Mouse (Mus musculus): ENCODE measurements at regions not wholly inside any gene's neighbourhood (a gene's known extent, or its start where the extent isn't known, plus 50 kb on each side); places are given as distances from the start of the nearest gene placed in this dataset.
"Not testable (repeated sequence)": the region's sequence is repeated elsewhere in the genome, so short reads cannot be mapped to it uniquely, and the experiment has no call there.

- not testable (repeated sequence) for TF ChIP-seq MXI1 (IDR thresholded peaks at IDR 0.05; ENCODE audit: low read depth, low read length); E2F4 (IDR thresholded peaks at IDR 0.05; ENCODE audit: borderline replicate concordance, low read depth, low read length); RAD21 (IDR thresholded peaks at IDR 0.05; ENCODE audit: low read depth, low read length); MAFK (IDR thresholded peaks at IDR 0.05; ENCODE audit: borderline replicate concordance, low read depth, low read length); POLR2AphosphoS5 (IDR thresholded peaks at IDR 0.05; ENCODE audit: borderline replicate concordance, low read depth, low read length); CTCF (IDR thresholded peaks at IDR 0.05 in 2 of 3, conservative IDR thresholded peaks at IDR 0.05 in 1 of 3; ENCODE audit: control insufficient read depth in 1 of 3, insufficient read depth in 1 of 3, low read depth in 2 of 3, low read length in 3 of 3, poor library complexity in 1 of 3, severe bottlenecking in 1 of 3); POLR2A (IDR thresholded peaks at IDR 0.05; ENCODE audit: control insufficient read depth in 1 of 2, insufficient read depth in 1 of 2, low read depth in 1 of 2, low read length in 2 of 2, poor library complexity in 1 of 2); SMC3 (IDR thresholded peaks at IDR 0.05; ENCODE audit: low read depth, low read length)
Observed at GRCm38 (mm10) chr10:6418234-6418633, 340.1 kb upstream of the Oprm1 start.

All from MEL (cell line).